ENCODE assay signal across 9 mouse cellular contexts in genomic region chr5:131794411-131795133, GRCm38 (mm10).
DNase-seq lines count a peak whose midpoint lies in the region; ATAC-seq and TF ChIP-seq lines count a peak whose summit lies in the region.
"Had no signal": no experiment of that assay in that cellular context is flagged by ENCODE, and none has a peak within 500 bp of the region (broad histone marks: within the 10 kb centered on the region; RNA-seq: fewer than 3 reads in every experiment).

No protein-coding gene starts in this region.

- H3K27me3 ChIP-seq in hindbrain, postnatal 0 days (ENCODE audit: insufficient read depth, low read length) = no peaks in the 10 kb centered on the region
- H3K27me3 ChIP-seq in midbrain, embryonic 14.5 days (ENCODE audit: control insufficient read depth, insufficient read depth, low read length) = no peaks in the 10 kb centered on the region
- no peaks in the 10 kb centered on the region for H3K27me3 ChIP-seq in thymus, adult 2 months (ENCODE audit: control insufficient read depth, insufficient read depth, low read length)
- no peaks in the 10 kb centered on the region for H3K27me3 ChIP-seq in intestine, embryonic 16.5 days (replicated peaks; ENCODE audit: control insufficient read depth, insufficient read depth, low read length)

- TF ChIP-seq POLR2A in thymus, adult 2 months (IDR thresholded peaks at IDR 0.05; ENCODE audit: control insufficient read depth, extremely low read depth, insufficient read depth, low read length, poor library complexity) = no peak

- H3K4me2 ChIP-seq in hindbrain, postnatal 0 days (ENCODE audit: low read depth, low read length) = 0 out of 2 replicates have a peak overlapping the region, but pooled peaks have one; percentile 5
- H3K4me2 ChIP-seq in midbrain, embryonic 14.5 days (ENCODE audit: low read length) = peak overlapping the region; percentile 38
- no peak overlapping the region for H3K4me2 ChIP-seq in intestine, embryonic 16.5 days (ENCODE audit: low read depth, low read length)

- no peaks in the 10 kb centered on the region for H3K9me3 ChIP-seq in hindbrain, postnatal 0 days (ENCODE audit: low read length)
- H3K9me3 ChIP-seq in midbrain, embryonic 14.5 days (ENCODE audit: control insufficient read depth, low read length) = no peaks in the 10 kb centered on the region
- no peaks in the 10 kb centered on the region for H3K9me3 ChIP-seq in intestine, embryonic 16.5 days (ENCODE audit: control insufficient read depth, low read length)

- DNase-seq in embryo, embryonic 10 days (ENCODE audit: low spot score) = peak; percentile 38
- DNase-seq in embryo, embryonic 9.5 days (ENCODE audit: extremely low spot score) = no peak
- peak; percentile 46 for DNase-seq in embryo, embryonic 10.5 days (ENCODE audit: low spot score)
- peak; percentile 91 for DNase-seq in hindbrain, postnatal 0 days (ENCODE audit: low spot score)
- peak; percentile 83 for DNase-seq in midbrain, embryonic 14.5 days
- no peak for DNase-seq in thymus, adult 2 months

- no peak overlapping the region for H3K4me3 ChIP-seq in hindbrain, postnatal 0 days (ENCODE audit: low read length)
- H3K4me3 ChIP-seq in midbrain, embryonic 14.5 days (replicated peaks; ENCODE audit: low read depth, low read length) = no peak overlapping the region
- H3K4me3 ChIP-seq in thymus, adult 2 months (ENCODE audit: control insufficient read depth, insufficient read depth, low read length) = no peak overlapping the region
- H3K4me3 ChIP-seq in intestine, embryonic 16.5 days (ENCODE audit: low read length) = no peak overlapping the region

- H3K27ac ChIP-seq in hindbrain, postnatal 0 days = peak overlapping the region; percentile 68; the same call in 1 of the 2 replicates
- H3K27ac ChIP-seq in midbrain, embryonic 14.5 days (replicated peaks; ENCODE audit: low read depth, low read length) = peak overlapping the region; percentile 60
- H3K27ac ChIP-seq in thymus, adult 2 months (ENCODE audit: control insufficient read depth, insufficient read depth, low read length) = no peak overlapping the region
- no peak overlapping the region for H3K27ac ChIP-seq in intestine, embryonic 16.5 days (ENCODE audit: low read length)
- H3K27ac ChIP-seq: liver, embryonic 14.5 days had no signal

- H3K4me1 ChIP-seq in hindbrain, postnatal 0 days (ENCODE audit: insufficient read depth, low read length) = peaks cover 27% of the 10 kb centered on the region; the same call in 1 of the 2 replicates
- peaks cover 46% of the 10 kb centered on the region for H3K4me1 ChIP-seq in midbrain, embryonic 14.5 days (ENCODE audit: control insufficient read depth, insufficient read depth, low read length)
- H3K4me1 ChIP-seq in thymus, adult 2 months (replicated peaks; ENCODE audit: control insufficient read depth, insufficient read depth, low read length) = no peaks in the 10 kb centered on the region
- no peaks in the 10 kb centered on the region for H3K4me1 ChIP-seq in intestine, embryonic 16.5 days (ENCODE audit: control insufficient read depth, insufficient read depth, low read length)

- no peak overlapping the region for H3K9ac ChIP-seq in hindbrain, postnatal 0 days (replicated peaks; ENCODE audit: low read length)
- no peak overlapping the region for H3K9ac ChIP-seq in midbrain, embryonic 14.5 days (replicated peaks; ENCODE audit: low read length)
- H3K9ac ChIP-seq in intestine, embryonic 16.5 days (ENCODE audit: low read depth, low read length) = no peak overlapping the region
- H3K9ac ChIP-seq: liver, embryonic 14.5 days had no signal

- H3K36me3 ChIP-seq in hindbrain, postnatal 0 days (ENCODE audit: insufficient read depth, low read length) = no peaks in the 10 kb centered on the region
- H3K36me3 ChIP-seq in midbrain, embryonic 14.5 days (ENCODE audit: control insufficient read depth, insufficient read depth, low read length) = no peaks in the 10 kb centered on the region
- no peaks in the 10 kb centered on the region for H3K36me3 ChIP-seq in thymus, adult 2 months (ENCODE audit: control insufficient read depth, insufficient read depth, low read length)
- no peaks in the 10 kb centered on the region for H3K36me3 ChIP-seq in intestine, embryonic 16.5 days (ENCODE audit: control insufficient read depth, insufficient read depth, low read length)

- peak; percentile 91 for ATAC-seq in hindbrain, postnatal 0 days
- peak; percentile 67 for ATAC-seq in midbrain, embryonic 14.5 days (ENCODE audit: low FRiP score, low TSS enrichment)
- no peak for ATAC-seq in intestine, embryonic 16.5 days
- ATAC-seq in erythroblast, adult 5-6 weeks (replicated peaks; ENCODE audit: low FRiP score, poor library complexity, severe bottlenecking) = no peak

- peak; percentile 61 for TF ChIP-seq CTCF in hindbrain, postnatal 0 days (IDR thresholded peaks at IDR 0.05; ENCODE audit: low read depth)
- no peak for TF ChIP-seq CTCF in thymus, adult 2 months (IDR thresholded peaks at IDR 0.05; ENCODE audit: borderline replicate concordance, control insufficient read depth, extremely low read depth, insufficient read depth, low read length, poor library complexity)

- 15% methylated on average over 18 of the region's 18 CpGs for WGBS in hindbrain, postnatal 0 days
- WGBS in midbrain, embryonic 14.5 days = 15% methylated on average over 18 of the region's 18 CpGs
- 81% methylated on average over 18 of the region's 18 CpGs for WGBS in thymus, adult 2 months
- WGBS in intestine, embryonic 16.5 days = 70% methylated on average over 18 of the region's 18 CpGs

Comparison
In these comparisons a context has a peak if more than half of its experiments do, and no peak if none do; other contexts are left out.
1. DNase-seq: peak in embryo, embryonic 10 days (single experiment), embryo, embryonic 10.5 days (single experiment), hindbrain, postnatal 0 days (single experiment) and midbrain, embryonic 14.5 days (single experiment); none in embryo, embryonic 9.5 days (single experiment) and thymus, adult 2 months (single experiment).
2. ATAC-seq: peak in hindbrain, postnatal 0 days (single experiment) and midbrain, embryonic 14.5 days (single experiment); none in intestine, embryonic 16.5 days (single experiment) and erythroblast, adult 5-6 weeks (single experiment).
3. H3K27ac ChIP-seq: peak in hindbrain, postnatal 0 days (single experiment) and midbrain, embryonic 14.5 days (single experiment); none in thymus, adult 2 months (single experiment) and intestine, embryonic 16.5 days (single experiment).